Mouse (Mus musculus) CH12.LX (cell line): ENCODE data around the gene Fancm. TPM values are rescaled to one million over a fixed set of nuclear protein-coding genes. Genes with fewer than 3 reads are reported as not detected.

Experiments
- DNase-seq: peaks from one replicate; pipeline ENCODE4 v3.0.0-alpha.2; 2013; ENCODE audit errors: extremely low read depth
- H3K27ac ChIP-seq: 2 replicates; pipeline ENCODE4 v1.5.1; 2012; ENCODE audit warnings: low read depth, mild to moderate bottlenecking, control low read depth, moderate library complexity; ENCODE audit not compliant: insufficient read depth
- H3K27me3 ChIP-seq: replicated peaks from 2 replicates; pipeline ENCODE3; 2012; ENCODE audit warnings: inconsistent platforms
- H3K36me3 ChIP-seq, 2 experiments: replicated peaks in 1 of 2; 2 replicates each; pipeline versions ENCODE3 to v1.6.1; 2012; ENCODE audit warnings: inconsistent platforms in 1 of 2, low read length in 1 of 2, mild to moderate bottlenecking in 1 of 2, mixed read lengths in 1 of 2, moderate library complexity in 1 of 2; ENCODE audit not compliant: control insufficient read depth in 1 of 2, insufficient read depth in 1 of 2
- H3K4me1 ChIP-seq, 2 experiments: 2 replicates each; pipeline ENCODE4 v1.6.1; 2012; ENCODE audit warnings: inconsistent platforms in 1 of 2, moderate library complexity in 1 of 2; ENCODE audit not compliant: insufficient read depth in 2 of 2, control insufficient read depth in 1 of 2
- H3K4me2 ChIP-seq: 2 replicates; pipeline ENCODE4 v1.6.1; 2012; ENCODE audit warnings: low read depth, mild to moderate bottlenecking, control low read depth; ENCODE audit not compliant: poor library complexity, insufficient read depth, severe bottlenecking
- H3K4me3 ChIP-seq, 3 experiments: fragments of 150-350 bp in 1 of 3; sonication (generic) in 1 of 3; replicated peaks in 1 of 3; 2 replicates each; pipeline versions ENCODE3 to v1.5.1; 2011 to 2012; ENCODE audit warnings: low read depth in 2 of 3, low read length in 2 of 3, mild to moderate bottlenecking in 2 of 3, moderate library complexity in 2 of 3, control low read depth in 1 of 3, improper control_type of control experiment in 1 of 3, inconsistent platforms in 1 of 3, mixed read lengths in 1 of 3; ENCODE audit not compliant: poor library complexity in 1 of 3
- H3K79me2 ChIP-seq: replicated peaks from 2 replicates; pipeline ENCODE4 v1.6.1; 2012; ENCODE audit warnings: mild to moderate bottlenecking, moderate library complexity; ENCODE audit not compliant: control insufficient read depth, poor library complexity, insufficient read depth, severe bottlenecking; ENCODE audit errors: extremely low read depth
- H3K9ac ChIP-seq: 2 replicates; pipeline ENCODE4 v1.6.1; 2012; ENCODE audit warnings: low read depth, mild to moderate bottlenecking, control low read depth, moderate library complexity; ENCODE audit not compliant: insufficient read depth
- H3K9me3 ChIP-seq: replicated peaks from 2 replicates; pipeline ENCODE3; 2012; ENCODE audit warnings: low read length, inconsistent platforms, mixed read lengths
- BHLHE40 ChIP-seq: IDR thresholded peaks from 2 replicates; pipeline ENCODE4 v1.6.1; 2011; ENCODE audit warnings: mild to moderate bottlenecking, low read depth, low read length, improper control_type of control experiment
- CHD1 ChIP-seq: IDR thresholded peaks from 2 replicates; pipeline ENCODE4 v1.6.1; 2012; ENCODE audit warnings: low read depth, low read length, improper control_type of control experiment, inconsistent platforms
- CHD2 ChIP-seq: IDR thresholded peaks from 2 replicates; pipeline ENCODE4 v1.6.1; 2011; ENCODE audit warnings: low read length, improper control_type of control experiment
- CTCF ChIP-seq, 2 experiments: IDR thresholded peaks in 1 of 2; conservative IDR thresholded peaks in 1 of 2; 2 replicates each; pipeline ENCODE4 v1.5.1; 2011 to 2012; ENCODE audit warnings: low read depth in 2 of 2, low read length in 2 of 2, improper control_type of control experiment in 1 of 2, inconsistent platforms in 1 of 2, mild to moderate bottlenecking in 1 of 2, moderate library complexity in 1 of 2
- E2F4 ChIP-seq: IDR thresholded peaks from 2 replicates; pipeline ENCODE4 v1.6.1; 2011; ENCODE audit warnings: low read depth, low read length, improper control_type of control experiment; ENCODE audit not compliant: insufficient replicate concordance
- ELF1 ChIP-seq: IDR thresholded peaks from 2 replicates; pipeline ENCODE4 v1.6.1; 2014; ENCODE audit warnings: low read depth, mild to moderate bottlenecking, inconsistent platforms, low read length, improper control_type of control experiment
- EP300 ChIP-seq: IDR thresholded peaks from 2 replicates; pipeline ENCODE4 v1.6.1; 2011; ENCODE audit warnings: low read length, improper control_type of control experiment
- ETS1 ChIP-seq: conservative IDR thresholded peaks from 2 replicates; pipeline ENCODE4 v1.6.1; 2012; ENCODE audit warnings: low read depth, mild to moderate bottlenecking, inconsistent platforms, low read length, improper control_type of control experiment, moderate library complexity
- GABPA ChIP-seq: IDR thresholded peaks from 2 replicates; pipeline ENCODE4 v1.6.1; 2012; ENCODE audit warnings: low read depth, low read length, improper control_type of control experiment, inconsistent platforms; ENCODE audit not compliant: insufficient replicate concordance
- HCFC1 ChIP-seq: IDR thresholded peaks from 2 replicates; pipeline ENCODE4 v1.6.1; 2012; ENCODE audit warnings: low read depth, mild to moderate bottlenecking, inconsistent platforms, low read length, improper control_type of control experiment
- IRF4 ChIP-seq: IDR thresholded peaks from 2 replicates; pipeline ENCODE4 v1.6.1; 2014; ENCODE audit warnings: low read depth, mild to moderate bottlenecking, inconsistent platforms, low read length, improper control_type of control experiment
- JUN ChIP-seq: IDR thresholded peaks from 2 replicates; pipeline ENCODE4 v1.6.1; 2011; ENCODE audit warnings: low read depth, mild to moderate bottlenecking, low read length, improper control_type of control experiment, moderate library complexity; ENCODE audit not compliant: insufficient read depth
- JUND ChIP-seq: conservative IDR thresholded peaks from 2 replicates; pipeline ENCODE4 v1.6.1; 2011; ENCODE audit warnings: low read depth, low read length, improper control_type of control experiment
- KAT2A ChIP-seq: IDR thresholded peaks from 2 replicates; pipeline ENCODE4 v1.6.1; 2012; ENCODE audit warnings: low read length, improper control_type of control experiment, inconsistent platforms; ENCODE audit not compliant: insufficient replicate concordance
- MAFK ChIP-seq: IDR thresholded peaks from 2 replicates; pipeline ENCODE4 v1.6.1; 2011; ENCODE audit warnings: low read length, improper control_type of control experiment; ENCODE audit not compliant: insufficient replicate concordance
- MAX ChIP-seq: IDR thresholded peaks from 2 replicates; pipeline ENCODE4 v1.6.1; 2011; ENCODE audit warnings: low read length, improper control_type of control experiment
- MAZ ChIP-seq: IDR thresholded peaks from 2 replicates; pipeline ENCODE4 v1.6.1; 2012; ENCODE audit warnings: low read depth, mild to moderate bottlenecking, inconsistent platforms, low read length, improper control_type of control experiment, moderate library complexity
- MEF2A ChIP-seq: IDR thresholded peaks from 2 replicates; pipeline ENCODE4 v1.6.1; 2014; ENCODE audit warnings: low read depth, mild to moderate bottlenecking, inconsistent platforms, low read length, improper control_type of control experiment, borderline replicate concordance
- MXI1 ChIP-seq: IDR thresholded peaks from 2 replicates; pipeline ENCODE4 v1.6.1; 2011; ENCODE audit warnings: mild to moderate bottlenecking, low read depth, low read length, improper control_type of control experiment
- MYC ChIP-seq: IDR thresholded peaks from 2 replicates; pipeline ENCODE4 v1.6.1; 2011; ENCODE audit warnings: low read depth, mild to moderate bottlenecking, improper control_type of control experiment, low read length
- NELFE ChIP-seq: IDR thresholded peaks from 2 replicates; pipeline ENCODE4 v1.6.1; 2011; ENCODE audit warnings: low read depth, low read length, improper control_type of control experiment
- NRF1 ChIP-seq: IDR thresholded peaks from 2 replicates; pipeline ENCODE4 v1.6.1; 2014; ENCODE audit warnings: low read depth, mild to moderate bottlenecking, inconsistent platforms, low read length, improper control_type of control experiment, moderate library complexity
- PAX5 ChIP-seq: IDR thresholded peaks from 2 replicates; pipeline ENCODE4 v1.6.1; 2012; ENCODE audit warnings: low read length, inconsistent platforms, mixed read lengths
- POLR2A ChIP-seq: IDR thresholded peaks from 2 replicates; pipeline ENCODE4 v1.6.1; 2011; ENCODE audit warnings: low read depth, mild to moderate bottlenecking, improper control_type of control experiment, low read length
- POLR2AphosphoS2 ChIP-seq: IDR thresholded peaks from 2 replicates; pipeline ENCODE4 v1.6.1; 2011; ENCODE audit warnings: low read depth, low read length, improper control_type of control experiment
- RAD21 ChIP-seq: IDR thresholded peaks from 2 replicates; pipeline ENCODE4 v1.6.1; 2011; ENCODE audit warnings: low read depth, mild to moderate bottlenecking, low read length, improper control_type of control experiment, moderate library complexity
- RCOR1 ChIP-seq: conservative IDR thresholded peaks from 2 replicates; pipeline ENCODE4 v1.6.1; 2012; ENCODE audit warnings: low read depth, mild to moderate bottlenecking, inconsistent platforms, low read length, improper control_type of control experiment
- SIN3A ChIP-seq: IDR thresholded peaks from 2 replicates; pipeline ENCODE4 v1.6.1; 2012; ENCODE audit warnings: low read length, improper control_type of control experiment, inconsistent platforms
- SMC3 ChIP-seq: IDR thresholded peaks from 2 replicates; pipeline ENCODE4 v1.6.1; 2011; ENCODE audit warnings: low read depth, low read length, improper control_type of control experiment
- TBP ChIP-seq: conservative IDR thresholded peaks from 2 replicates; pipeline ENCODE4 v1.6.1; 2011; ENCODE audit warnings: low read depth, low read length, improper control_type of control experiment
- TCF12 ChIP-seq: IDR thresholded peaks from 2 replicates; pipeline ENCODE4 v1.6.1; 2014; ENCODE audit warnings: low read depth, mild to moderate bottlenecking, inconsistent platforms, low read length, improper control_type of control experiment
- UBTF ChIP-seq: IDR thresholded peaks from 2 replicates; pipeline ENCODE4 v1.6.1; 2012; ENCODE audit warnings: low read depth, mild to moderate bottlenecking, inconsistent platforms, low read length, improper control_type of control experiment, moderate library complexity
- USF1 ChIP-seq: IDR thresholded peaks from 2 replicates; pipeline ENCODE4 v1.6.1; 2014; ENCODE audit warnings: low read depth, mild to moderate bottlenecking, inconsistent platforms, low read length, improper control_type of control experiment
- USF2 ChIP-seq: conservative IDR thresholded peaks from 2 replicates; pipeline ENCODE4 v1.6.1; 2011; ENCODE audit warnings: low read depth, low read length, improper control_type of control experiment
- ZC3H11A ChIP-seq: IDR thresholded peaks from 2 replicates; pipeline ENCODE4 v1.6.1; 2012; ENCODE audit warnings: low read depth, mild to moderate bottlenecking, inconsistent platforms, low read length, improper control_type of control experiment
- ZKSCAN1 ChIP-seq: IDR thresholded peaks from 2 replicates; pipeline ENCODE4 v1.6.1; 2012; ENCODE audit warnings: low read depth, inconsistent platforms, low read length, improper control_type of control experiment, borderline replicate concordance
- ZMIZ1 ChIP-seq: IDR thresholded peaks from 2 replicates; pipeline ENCODE4 v1.6.1; 2012; ENCODE audit warnings: low read depth, mild to moderate bottlenecking, inconsistent platforms, low read length, improper control_type of control experiment
- ZNF384 ChIP-seq: IDR thresholded peaks from 2 replicates; pipeline ENCODE4 v1.6.1; 2012; ENCODE audit warnings: low read depth, low read length, improper control_type of control experiment, inconsistent platforms
- dilution Hi-C: fragments of 300-500 bp; cut with MboI; formaldehyde crosslinking; loops from 2 replicates; pipeline ENCODE4 v1.14.3; 2020; ENCODE audit warnings: low sequenced_read_pairs; ENCODE audit not compliant: extremely low pct_unique_long_range_greater_than_20kb, extremely low pct_ligation_motif_present
- in situ Hi-C: fragments of 300-500 bp; cut with MboI; formaldehyde crosslinking; loops from 3 replicates; pipeline ENCODE4 v1.14.3; 2019; ENCODE audit warnings: low sequenced_read_pairs, low pct_ligation_motif_present, low pct_unique_long_range_greater_than_20kb, mixed read lengths
- polyA plus RNA-seq: library from polyadenylated mRNA; unstranded; fragments of >175 nt; gene quantifications from 2 replicates; pipeline ENCODE4 v1.2.1, GENCODE M21; 2012; ENCODE audit warnings: low read depth; ENCODE audit not compliant: insufficient read length
- total RNA-seq, 2 experiments: library from RNA; depleted of rRNA; stranded (reverse); fragments of 300-350 nt in 1 of 2; fragments of >200 nt in 1 of 2; gene quantifications; 2 replicates each; pipeline ENCODE4 v1.2.3; 2012 to 2014

The Fancm gene
- total RNA-seq (2012; rRNA removed) = 11.7 and 13.3 TPM in 2 replicates
- total RNA-seq (2014; rRNA removed) = 13.7 TPM in 2 replicates
- polyA plus RNA-seq = 15.4 and 16.5 TPM in 2 replicates

DNA sequence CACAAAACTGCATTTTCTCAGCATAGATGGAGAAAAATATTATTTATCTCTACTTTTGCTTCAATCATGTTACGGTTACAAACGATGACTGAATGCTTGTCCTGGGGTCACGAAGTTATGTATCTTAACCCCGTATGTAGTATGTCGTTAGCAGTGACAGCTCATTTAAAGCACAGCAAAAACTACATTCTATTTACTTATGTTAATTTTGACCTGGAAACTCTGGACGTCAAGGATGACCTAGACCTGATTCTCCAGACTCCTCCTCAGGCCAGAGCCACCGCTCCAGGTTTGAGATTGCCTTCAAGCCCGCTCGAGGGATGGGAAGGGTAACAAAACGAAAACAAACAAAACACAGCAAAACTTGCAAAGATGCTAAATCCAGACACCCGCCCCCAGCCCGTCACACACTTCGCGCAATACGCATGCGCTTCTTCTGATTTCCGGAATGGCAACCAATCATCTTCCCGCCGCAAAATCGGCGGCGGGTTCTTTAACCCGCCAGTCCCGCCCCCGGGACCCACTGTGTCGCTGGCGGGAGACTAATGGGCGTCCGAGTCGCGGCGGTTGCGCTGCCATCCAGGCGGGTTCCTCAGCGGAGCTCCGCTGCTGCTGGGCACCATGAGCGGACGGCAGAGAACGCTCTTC is at the start of gene Fancm:
Gene Fancm, plus strand, starts transcription at position 519 of the 648 bp plus-strand sequence.
- peak within 1 kb of the TSS; percentile 55 for H3K27ac ChIP-seq

DNA sequence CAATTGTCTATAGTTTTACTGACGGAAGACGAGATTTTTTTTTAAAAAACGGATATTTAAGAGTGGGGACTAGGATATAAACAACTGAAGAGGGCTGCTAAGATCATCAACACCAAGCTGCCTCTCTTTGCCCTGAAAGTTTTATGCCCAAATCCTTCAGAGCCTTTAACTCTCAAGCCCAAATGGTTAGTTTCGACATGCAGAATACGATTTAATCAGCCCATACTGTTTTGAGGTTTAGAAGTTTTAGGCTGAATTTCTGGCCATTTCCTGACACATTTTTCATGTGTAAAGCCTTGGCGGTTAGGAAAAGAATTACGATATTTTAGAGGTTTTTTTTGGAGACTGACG is 39.6 kb upstream of the Fancm start:
- H3K36me3 ChIP-seq = peaks cover 0 to 11% of the 10 kb centered on the region in 2 experiments
- TF ChIP-seq POLR2A = no peak
- no peak for TF ChIP-seq POLR2AphosphoS2
- TF ChIP-seq EP300 = 0 out of 2 replicates have a peak, but pooled peaks have one; percentile 26
- TF ChIP-seq MYC = 0 out of 2 replicates have a peak, but pooled peaks have one; percentile 17
- peak overlapping the region; percentile 2 to 85 (median 78) for H3K4me3 ChIP-seq
- H3K27ac ChIP-seq = no peak overlapping the region
- peaks cover 0 to 21% of the 10 kb centered on the region in 2 experiments; a peak in 2 of 4 replicates for H3K4me1 ChIP-seq
- dilution Hi-C loops (no loop called here), in situ Hi-C loops (no loop called here)
- no peaks in the 10 kb centered on the region for H3K9me3 ChIP-seq
- no peak for DNase-seq
- peak overlapping the region; percentile 31 for H3K4me2 ChIP-seq
- H3K27me3 ChIP-seq = no peaks in the 10 kb centered on the region
- H3K9ac ChIP-seq = peak overlapping the region; percentile 44; the same call in 1 of the 2 replicates
- H3K79me2 ChIP-seq = peaks cover 42% of the 10 kb centered on the region

More for the DNA sequence above, at the start of gene Fancm:
- H3K4me3 ChIP-seq = peak within 1 kb of the TSS; percentile 92 to 95 (median 94)
- dilution Hi-C loops = no loop called here
- H3K9me3 ChIP-seq = no peaks in the 10 kb centered on the region
- peaks cover 45% of the 10 kb centered on the region for H3K79me2 ChIP-seq
- in situ Hi-C loops = no loop called here
- peak within 1 kb of the TSS; percentile 86 for H3K9ac ChIP-seq
- H3K27me3 ChIP-seq = no peaks in the 10 kb centered on the region
- TF ChIP-seq HCFC1 (peak; percentile 75), E2F4 (peak; percentile 91; the same call in 1 of the 2 replicates), NRF1 (peak; percentile 94), ZC3H11A (no peak), USF1 (no peak), GABPA (no peak), TCF12 (peak; percentile 68), SMC3 (no peak), CHD2 (peak; percentile 19; the same call in 1 of the 2 replicates), MXI1 (peak; percentile 47; the same call in 1 of the 2 replicates), MEF2A (0 out of 2 replicates have a peak, but pooled peaks have one; percentile 6), ZKSCAN1 (no peak), BHLHE40 (no peak), USF2 (no peak), UBTF (no peak), TBP (peak; percentile 88), ETS1 (no peak), MAFK (peak; percentile 36; the same call in 1 of the 2 replicates), NELFE (peak; percentile 86), RAD21 (no peak), ELF1 (peak; percentile 93), MAX (peak; percentile 15; the same call in 1 of the 2 replicates), IRF4 (no peak), MAZ (no peak), EP300 (no peak), POLR2A (peak; percentile 96), MYC (no peak), KAT2A (0 out of 2 replicates have a peak, but pooled peaks have one; percentile 64), CTCF (conservative IDR thresholded peaks at IDR 0.05 in 1 of 2, IDR thresholded peaks at IDR 0.05 in 1 of 2; ENCODE audit: low read depth in 2 of 2, low read length in 2 of 2) (no peak), ZMIZ1 (peak; percentile 54; the same call in 1 of the 2 replicates), PAX5 (no peak), CHD1 (0 out of 2 replicates have a peak, but pooled peaks have one; percentile 40), SIN3A (peak; percentile 90), RCOR1 (no peak), ZNF384 (no peak), POLR2AphosphoS2 (no peak), JUN (no peak), JUND (no peak)
- peak; percentile 93 for DNase-seq
- peaks cover 4 to 28% of the 10 kb centered on the region in 2 experiments; a peak in 3 of 4 replicates for H3K4me1 ChIP-seq
- H3K36me3 ChIP-seq = peaks cover 4 to 23% of the 10 kb centered on the region in 2 experiments
- peak within 1 kb of the TSS; percentile 74 for H3K4me2 ChIP-seq
